Mouse (Mus musculus) mammary gland, adult 2 months (tissue): ENCODE measurements around the gene Fam189a2. TPM values are rescaled to one million over a fixed set of nuclear protein-coding genes. Genes with fewer than 3 reads are reported as not detected.

Experiments used
- polyA plus RNA-seq: library from polyadenylated mRNA; depleted of rRNA; stranded (reverse); fragments of >200 nt; gene quantifications from 2 replicates; pipeline ENCODE4 v1.2.3, GENCODE M21; 2012; ENCODE audit warnings: low replicate concordance; rRNA removed

Gene Fam189a2
- polyA plus RNA-seq: 7.8 and 15.5 TPM in 2 replicates

DNA sequence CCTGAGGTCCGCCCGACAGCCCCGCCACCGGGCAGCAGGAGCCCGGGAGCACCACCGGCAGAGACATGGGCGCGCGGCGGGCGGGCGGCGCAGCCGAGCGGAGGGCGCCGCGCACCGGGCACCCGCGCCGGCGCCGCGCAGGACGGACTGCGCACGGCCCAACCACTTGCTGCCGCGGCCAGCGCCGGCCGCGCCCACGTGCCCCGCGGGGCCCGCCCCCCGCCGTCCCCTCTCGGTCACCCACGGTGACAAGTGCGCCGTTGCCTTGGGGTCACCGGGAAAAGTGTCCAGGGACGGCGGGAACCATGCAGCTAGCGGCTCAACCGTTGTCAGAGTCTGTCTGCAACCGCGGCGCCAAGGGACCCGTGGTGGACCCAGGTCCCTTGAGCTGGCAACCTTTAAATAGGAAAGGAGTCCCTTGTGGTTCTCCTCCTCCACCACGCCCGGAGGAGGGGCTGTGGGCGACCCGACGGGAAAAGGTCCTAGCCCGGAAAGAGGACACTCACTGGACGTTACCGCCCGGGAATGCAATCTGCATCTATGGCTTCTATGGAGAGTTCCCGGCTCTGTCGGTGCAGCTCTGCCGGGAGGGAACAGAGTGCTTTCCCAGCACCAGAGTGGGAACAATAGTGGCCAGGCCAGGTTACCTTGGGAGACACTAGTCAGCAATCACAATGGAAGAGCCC, at the start of gene Fam189a2:
TSS of gene Fam189a2 (minus strand) at position 149 of the 686 bp plus-strand sequence.

Other genes with a start within 250 kb of the Fam189a2 start
- gene Tjp2, start 194.0 kb upstream of the Fam189a2 start, polyA plus RNA-seq: 8.4 and 12.4 TPM in 2 replicates
- gene Fxn, start 249.6 kb upstream of the Fam189a2 start, polyA plus RNA-seq: 12.5 and 13.6 TPM in 2 replicates